Mouse (Mus musculus): ENCODE data around the gene Pou6f1.
"Not testable (repeated sequence)": the region's sequence is repeated elsewhere in the genome, so short reads cannot be mapped to it uniquely, and the experiment has no call there.

Pou6f1 gene

DNA sequence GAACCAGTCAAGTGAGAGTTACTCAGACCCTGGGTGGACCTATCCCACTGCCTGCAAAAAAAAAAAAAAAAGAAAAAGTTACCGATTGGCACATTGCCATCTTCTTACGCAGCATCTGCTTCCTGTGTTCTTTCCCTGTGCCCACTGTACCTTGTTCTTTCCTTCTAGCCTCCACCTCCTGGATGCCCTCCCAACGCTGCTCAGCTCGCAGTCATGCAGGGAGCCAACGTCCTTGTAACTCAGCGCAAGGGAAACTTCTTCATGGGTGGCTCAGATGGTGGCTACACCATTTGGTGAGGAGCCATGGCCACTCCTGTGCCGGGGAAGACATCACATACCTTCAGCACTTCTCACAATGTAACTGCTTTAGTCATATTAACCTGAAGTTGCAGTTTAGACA, 19.4 kb upstream of the Pou6f1 start:
- DNase-seq (ENCODE audit: low spot score), result no peak

DNA sequence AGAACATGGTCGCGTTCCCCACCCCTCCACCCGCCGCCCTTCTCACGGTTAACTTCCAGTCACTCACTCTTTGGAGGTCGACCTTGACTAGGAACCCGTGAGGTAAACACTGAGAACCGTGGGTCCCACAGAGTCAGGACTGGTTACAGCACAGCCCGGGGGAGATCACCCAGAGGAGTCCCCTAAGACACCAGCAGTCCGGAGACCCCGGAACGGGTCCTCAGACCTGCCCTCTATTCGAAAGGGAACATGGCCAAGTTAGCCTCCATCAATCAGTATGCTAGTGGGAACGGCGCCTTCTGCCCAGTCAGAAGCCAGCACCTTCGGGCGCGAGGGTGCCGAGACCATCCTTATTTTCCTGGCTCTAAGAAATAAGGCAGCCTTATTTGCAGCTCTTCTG, 16.4 kb upstream of the Pou6f1 start:
- no peak for DNase-seq (ENCODE audit: low spot score)

DNA sequence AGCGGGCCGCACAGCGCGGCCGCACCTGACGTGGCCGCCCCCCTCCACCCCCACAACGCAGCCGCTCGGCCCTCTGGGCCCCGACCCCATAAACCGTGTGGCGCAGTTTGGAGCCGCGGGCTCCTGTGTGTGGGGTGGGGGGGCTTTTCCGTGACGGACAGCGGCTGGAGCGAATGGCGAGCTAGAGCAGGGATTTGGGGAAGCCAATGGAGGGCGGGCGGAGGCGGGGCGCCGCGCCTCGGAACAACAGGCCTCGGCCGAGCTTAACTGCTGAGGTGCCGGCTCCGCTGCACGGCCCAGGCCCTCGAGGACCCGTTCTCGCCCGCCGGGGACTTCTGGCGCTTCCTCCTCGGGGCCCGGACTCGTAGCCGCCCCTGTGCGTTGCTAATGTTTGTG, 16.0 kb upstream of the Pou6f1 start:
- DNase-seq (ENCODE audit: low spot score), result peak; percentile 83

DNA sequence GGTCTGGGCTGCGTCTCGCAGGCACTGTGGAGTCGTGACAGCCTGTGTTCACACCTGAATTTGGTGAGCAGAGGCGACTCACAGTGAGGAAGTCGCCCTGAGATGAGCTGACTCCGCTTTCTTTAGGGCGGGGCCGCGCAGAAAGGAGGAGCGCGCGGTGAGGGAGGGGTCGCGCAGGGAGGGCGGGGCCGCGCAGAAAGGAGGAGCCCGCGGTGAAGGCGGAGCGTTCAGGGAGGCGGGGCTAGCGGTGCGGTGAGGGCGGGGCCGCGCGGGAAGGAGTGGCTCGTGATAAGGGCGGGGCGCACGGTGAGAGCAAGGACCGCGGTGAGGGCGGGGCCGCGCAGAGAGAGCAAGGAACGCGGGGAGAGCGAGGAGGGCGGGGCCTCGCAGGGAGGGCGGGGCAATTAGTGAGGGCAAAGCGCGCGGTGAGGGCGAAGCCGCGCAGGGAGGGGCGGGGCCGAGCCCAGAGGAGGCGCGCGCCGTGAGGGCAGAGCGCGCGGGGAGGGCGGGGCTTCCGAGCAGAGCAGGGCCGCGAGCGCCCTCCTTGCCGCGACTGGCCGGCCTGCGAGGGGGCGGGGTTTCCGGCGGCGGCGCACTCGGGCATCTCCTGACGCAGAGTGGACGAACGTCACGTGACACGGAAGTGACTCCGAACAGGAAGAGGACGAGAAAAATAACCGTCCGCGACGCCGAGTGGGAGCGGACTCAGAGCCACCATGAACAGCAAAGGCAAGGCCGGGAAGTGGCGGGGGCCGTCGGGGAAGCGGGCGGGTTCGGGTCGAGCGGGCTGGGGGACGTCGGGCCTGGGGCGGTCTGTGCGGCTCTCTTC, 15.4 kb upstream of the Pou6f1 start, which contains the start of gene Dazap2:
Dazap2 (plus strand) TSS at position 354 of the 829 bp plus-strand sequence.
- peak; percentile 97 for DNase-seq (ENCODE audit: low spot score)

DNA sequence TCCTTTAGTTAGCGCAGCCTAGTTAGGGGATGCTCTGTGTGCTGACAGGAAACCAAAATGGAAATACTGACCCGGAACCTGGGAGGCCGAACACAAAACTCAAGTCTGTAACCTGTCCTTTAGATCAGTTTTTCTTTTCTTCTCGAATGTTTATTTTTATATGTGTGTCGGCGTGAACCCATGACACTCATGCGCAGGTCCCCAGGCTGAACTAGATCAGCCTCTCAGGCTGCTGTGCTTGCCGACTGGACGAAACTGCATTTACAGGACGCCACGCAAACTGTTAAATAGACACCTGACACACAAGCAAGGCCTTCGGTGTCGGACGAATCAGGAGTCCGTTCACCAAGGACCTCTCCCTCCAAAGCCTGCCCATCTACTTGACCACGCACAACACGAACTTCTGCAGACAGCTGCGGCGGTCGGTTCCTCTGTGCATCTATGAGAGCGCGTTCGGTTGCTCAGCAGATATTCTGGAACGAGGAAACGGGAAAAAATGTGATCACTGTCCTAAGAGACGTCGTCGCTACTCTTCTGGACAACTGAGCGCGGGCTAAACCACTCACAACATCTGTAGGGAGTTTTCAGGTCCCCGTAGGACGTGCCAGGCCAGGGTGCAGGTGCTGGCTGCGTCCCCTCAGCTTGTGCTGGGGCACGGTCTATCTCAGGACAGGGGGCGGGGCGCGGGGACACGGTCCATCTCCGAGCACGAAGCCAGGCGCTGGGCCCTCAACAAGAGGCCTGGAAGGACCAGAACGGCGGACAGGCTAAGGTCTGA, 14.6 kb upstream of the Pou6f1 start:
- DNase-seq (ENCODE audit: low spot score), result no peak

DNA sequence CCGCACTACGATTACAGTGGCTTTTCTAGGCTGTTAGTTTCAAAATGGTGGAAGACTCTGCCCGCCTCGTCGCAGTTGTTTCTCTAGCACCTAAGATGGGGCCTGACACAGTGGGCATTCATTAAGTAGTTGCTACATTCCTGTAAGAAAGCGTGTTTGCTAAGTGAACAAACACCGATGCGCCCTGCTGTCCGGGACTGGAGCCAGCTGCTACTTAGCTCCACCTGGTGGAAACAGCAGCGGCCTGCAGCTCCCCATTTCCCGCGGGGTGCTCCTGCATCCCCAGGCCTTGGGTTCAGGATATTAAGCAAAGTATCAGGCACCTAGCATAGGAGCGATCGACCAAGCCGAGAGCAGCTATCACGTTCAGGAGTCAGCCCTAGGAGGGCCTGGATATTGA, 13.8 kb upstream of the Pou6f1 start:
- DNase-seq (ENCODE audit: low spot score), result peak; percentile 37

DNA sequence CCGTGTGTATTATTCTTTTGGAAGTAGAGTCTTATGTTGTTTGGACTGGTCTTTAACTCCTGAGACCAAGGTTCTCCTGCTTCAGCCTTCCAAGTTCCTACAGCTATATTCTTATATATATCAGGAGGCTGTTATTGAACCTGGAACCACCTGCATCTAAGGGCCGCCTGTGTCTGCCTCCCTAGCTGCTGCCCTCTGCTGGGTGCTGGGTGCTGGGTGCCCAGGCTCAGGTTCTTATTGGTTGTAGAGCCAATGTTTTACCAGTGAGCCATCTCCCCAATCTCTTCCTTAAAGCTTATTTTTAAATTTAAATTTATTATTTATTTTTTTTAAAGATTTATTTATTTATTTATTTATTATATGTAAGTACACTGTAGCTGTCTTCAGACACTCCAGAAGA, 12.6 kb upstream of the Pou6f1 start:
- no peak for DNase-seq (ENCODE audit: low spot score)

DNA sequence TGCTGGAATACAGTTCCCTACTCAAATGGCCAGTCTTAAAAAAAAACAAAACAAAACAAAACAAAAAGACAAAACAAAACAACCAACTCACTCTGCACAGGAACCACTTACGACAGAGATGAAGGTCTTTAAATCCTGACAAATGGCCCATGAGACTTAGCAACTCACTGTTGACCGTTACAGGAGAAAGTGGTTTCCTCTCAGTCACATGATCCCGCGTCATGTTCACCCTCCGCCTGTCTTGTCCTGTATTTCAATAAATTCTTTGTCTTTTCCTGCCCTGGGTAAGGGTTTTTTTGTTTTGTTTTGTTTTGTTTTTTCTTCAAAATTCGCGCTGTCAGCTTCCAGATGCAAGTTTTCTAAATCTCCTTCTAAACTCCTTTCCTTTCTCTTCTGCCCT, 12.2 kb upstream of the Pou6f1 start:
- no peak for DNase-seq (ENCODE audit: low spot score)

DNA sequence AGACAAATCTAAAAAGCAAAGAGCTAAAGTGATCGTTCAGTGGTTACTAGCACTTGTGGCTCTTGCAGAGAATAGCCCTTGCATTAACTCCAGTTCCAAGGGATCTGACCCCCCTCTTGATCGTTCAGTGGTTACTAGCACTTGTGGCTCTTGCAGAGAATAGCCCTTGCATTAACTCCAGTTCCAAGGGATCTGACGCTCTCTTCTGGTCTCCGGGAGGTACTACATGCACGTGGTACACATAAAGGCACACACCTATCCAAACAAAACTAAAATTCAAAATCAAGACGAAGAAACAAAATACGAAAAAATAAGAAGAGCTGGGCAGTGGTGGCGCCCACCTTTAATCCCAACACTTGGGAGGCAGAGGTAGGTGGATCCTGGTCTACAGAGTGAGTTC, 6.9 kb upstream of the Pou6f1 start:
- not testable (repeated sequence) for DNase-seq (ENCODE audit: low spot score)

DNA sequence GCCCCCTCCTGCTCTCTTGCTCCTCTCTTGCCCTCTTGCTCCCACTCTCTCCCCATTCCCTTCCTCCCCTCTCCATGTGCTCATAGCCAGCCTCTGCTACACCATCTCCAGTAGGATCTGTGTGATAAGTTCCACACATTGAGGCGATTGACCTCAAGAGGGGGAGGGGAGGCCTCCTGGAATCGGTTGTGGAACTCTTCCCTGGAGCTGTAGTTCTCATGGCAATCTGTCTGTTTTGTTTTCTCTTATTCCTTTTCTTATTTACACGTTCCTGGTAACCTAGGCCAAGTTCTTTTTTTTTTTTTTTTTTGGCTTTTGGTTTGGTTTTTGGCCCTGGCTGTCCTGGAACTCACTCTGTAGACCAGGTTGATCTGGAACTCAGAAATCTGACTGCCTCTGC, 1.9 kb upstream of the Pou6f1 start:
- DNase-seq (ENCODE audit: low spot score), result no peak

DNA sequence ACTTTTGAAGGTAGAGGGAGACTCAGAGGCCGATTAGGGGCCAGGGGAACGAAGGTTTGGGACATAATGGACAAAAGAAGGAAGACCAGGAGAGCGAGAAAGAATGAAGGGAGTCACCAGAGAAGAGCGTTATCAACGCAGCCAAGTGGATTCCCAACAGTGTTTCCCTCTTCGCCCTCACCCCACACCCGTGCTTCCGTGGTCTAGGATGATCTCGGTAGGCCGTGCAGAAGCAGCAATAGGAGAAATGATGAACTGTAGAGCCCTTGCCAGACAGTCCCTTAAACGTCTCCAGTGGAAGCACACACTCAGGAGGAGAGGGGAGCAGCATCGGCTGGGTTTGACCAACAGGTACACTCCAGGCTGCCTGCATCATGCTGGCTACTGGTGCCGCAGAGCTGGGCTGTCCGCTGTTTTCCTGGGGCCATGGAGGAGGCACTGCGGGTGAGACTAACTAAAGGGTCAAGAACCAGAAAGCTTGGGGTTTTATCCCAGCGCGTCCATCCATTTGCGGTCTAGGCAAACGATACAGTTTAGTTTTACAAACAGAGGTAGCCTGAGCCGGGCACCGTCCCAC, 1.0 kb upstream of the Pou6f1 start:
- no peak for DNase-seq (ENCODE audit: low spot score)

DNA sequence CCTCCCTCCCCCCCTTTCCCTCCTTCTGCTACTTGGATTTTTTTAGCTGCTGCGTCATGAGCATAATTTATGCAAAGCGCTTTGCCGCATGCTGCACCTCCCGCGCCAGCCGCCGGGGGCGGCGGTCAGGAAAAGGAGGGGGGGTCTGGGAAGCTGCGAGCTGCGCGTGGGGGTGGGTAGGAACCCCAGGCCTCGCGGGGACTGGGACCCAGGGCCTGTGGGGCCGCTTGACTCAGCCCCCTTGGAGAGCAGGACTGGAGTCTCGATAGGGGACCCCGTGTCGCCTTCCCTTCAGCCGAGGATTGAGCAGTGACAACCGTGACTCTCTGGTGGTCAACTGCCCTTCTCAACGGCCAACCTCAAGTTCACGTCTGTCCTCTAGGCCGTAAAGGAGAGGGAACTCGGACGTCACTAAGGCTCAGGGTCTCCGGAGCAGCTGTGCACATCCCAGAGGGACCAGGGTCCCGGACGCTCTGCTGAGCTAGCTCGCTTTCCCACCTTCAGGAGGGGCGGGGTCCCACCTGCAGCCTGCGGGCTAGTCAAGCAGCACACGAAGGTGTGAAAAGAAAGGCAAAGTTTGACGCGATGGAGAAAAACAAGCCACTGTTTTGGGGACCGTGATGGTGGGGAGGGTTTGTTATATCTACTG, 387 bp upstream of the Pou6f1 start:
- peak; percentile 49 for DNase-seq (ENCODE audit: low spot score)

DNA sequence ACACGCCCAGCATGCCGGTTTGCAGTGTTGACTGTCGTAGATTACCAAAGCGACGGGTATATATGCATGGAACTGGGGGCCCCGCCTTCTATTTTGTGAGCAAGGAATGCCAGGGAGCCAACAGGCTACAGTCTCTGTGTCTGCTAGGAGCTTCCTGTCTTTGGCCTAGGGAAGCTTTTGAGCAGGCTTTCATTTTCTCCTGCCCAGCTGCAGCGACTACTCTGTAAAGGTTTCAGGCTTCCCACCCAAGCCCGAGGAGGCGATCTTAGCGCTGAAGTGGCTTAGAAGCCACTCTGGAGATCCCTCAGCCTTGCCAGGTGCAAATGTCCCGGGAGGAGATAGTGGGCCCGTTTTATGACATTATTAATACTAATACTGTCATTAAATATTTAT, 905 bp downstream of the Pou6f1 start:
- DNase-seq (ENCODE audit: low spot score), result peak; percentile 24

DNA sequence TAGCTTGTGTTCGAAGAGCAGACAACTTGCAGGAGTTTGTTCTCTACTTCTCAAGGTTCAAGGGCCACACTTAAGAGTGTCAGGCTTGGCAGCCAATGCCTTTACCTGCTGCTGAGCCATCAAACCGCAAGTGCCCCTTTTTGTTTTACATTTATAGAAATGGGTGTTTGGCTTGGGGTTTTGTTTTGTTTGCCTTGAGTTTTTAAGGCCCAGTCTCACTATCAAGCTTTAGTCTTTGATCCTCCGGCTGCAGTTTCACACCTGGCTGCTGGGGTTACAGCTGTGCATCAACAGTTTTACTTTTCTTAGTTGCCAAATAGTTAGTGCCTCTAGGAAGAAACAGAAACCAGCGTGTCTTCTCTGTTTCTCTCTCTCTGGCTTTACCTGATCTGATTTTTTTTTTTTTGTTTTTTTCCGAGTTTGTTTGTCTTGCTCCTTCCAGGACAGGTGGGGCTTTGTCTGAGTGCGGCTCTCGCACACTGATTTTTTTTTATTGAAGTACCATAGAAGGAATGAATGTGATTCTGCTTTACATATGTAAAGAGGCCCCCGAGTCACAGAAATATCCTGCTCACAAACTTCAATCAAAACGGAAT, 1.4 kb downstream of the Pou6f1 start:
- no peak for DNase-seq (ENCODE audit: low spot score)

DNA sequence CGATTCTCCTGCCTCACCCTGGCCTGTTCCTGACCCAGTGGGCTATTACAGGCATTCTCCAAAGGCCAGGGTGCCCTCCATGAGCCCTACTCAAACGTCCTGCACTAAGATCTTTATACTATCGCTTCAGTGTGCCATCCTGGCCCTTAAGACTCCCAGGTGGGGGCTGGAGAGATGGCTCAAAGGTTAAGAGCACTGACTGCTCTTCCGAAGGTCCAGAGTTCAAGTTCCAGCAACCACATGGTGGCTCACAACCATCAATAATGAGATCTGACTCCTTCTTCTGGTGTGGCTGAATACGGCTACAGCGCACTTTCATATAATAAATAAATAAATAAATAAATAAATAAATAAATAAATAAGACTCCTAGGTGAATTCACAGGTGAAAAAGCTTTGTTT, 7.0 kb downstream of the Pou6f1 start:
- no peak for DNase-seq (ENCODE audit: low spot score)

DNA sequence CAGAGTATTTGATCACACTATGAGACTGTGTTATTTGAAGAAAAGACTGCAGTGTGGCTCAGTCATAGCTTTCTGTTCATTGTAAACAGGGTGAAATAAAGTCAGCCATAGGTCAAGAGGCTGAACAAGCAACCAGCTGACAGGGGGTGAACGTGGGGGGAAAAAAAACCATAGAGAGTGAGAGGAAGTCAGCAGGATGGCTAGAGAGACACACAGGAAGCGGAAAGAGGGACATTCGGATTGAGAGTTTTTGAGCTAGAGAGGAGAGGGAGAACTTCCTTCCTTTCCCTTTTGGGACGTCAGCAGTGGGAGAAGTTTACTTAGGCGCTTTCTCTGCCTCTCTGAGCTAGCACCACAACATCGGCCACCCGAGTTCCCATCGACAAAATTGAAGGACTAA, 9.3 kb downstream of the Pou6f1 start:
- DNase-seq (ENCODE audit: low spot score), result no peak

DNA sequence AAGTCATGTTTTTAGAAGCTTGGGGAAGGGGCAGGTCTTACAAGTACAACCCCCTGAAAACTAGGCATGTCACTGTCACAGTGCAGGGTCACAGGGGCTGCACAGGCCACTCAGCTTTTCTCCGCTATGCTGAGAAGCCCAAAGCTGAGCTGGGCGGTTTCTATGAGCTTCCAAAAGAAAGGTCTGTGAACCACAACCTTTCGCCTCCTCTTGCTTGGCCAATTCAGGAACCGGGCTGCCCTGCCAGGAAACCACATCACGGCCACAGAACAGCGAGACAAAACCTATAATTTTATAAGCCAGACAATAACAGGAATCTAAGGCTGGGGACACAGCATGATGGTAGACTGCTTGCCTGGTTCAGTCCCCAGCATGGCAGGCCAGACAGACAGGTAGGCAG, 11.5 kb downstream of the Pou6f1 start:
- DNase-seq (ENCODE audit: low spot score), result no peak

DNA sequence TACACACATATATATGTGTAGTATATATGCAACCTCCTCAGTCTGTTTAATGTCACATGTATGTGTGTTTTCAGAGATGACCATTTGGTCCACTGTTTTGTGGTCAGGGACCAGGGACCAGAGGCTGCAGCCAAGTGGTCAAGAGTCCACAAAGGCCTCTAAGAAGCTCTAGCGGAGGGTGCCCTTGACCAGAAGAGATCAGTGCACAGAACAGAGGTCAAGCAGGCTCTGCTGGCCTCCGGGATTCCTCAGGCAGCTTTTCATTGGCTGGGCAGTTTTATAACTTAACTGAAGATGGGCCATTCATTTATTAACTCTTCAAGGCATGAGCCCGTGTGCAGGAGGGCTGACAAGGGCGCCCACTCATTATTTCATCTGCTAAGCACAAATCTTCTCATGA, 12.6 kb downstream of the Pou6f1 start:
- DNase-seq (ENCODE audit: low spot score), result no peak

DNA sequence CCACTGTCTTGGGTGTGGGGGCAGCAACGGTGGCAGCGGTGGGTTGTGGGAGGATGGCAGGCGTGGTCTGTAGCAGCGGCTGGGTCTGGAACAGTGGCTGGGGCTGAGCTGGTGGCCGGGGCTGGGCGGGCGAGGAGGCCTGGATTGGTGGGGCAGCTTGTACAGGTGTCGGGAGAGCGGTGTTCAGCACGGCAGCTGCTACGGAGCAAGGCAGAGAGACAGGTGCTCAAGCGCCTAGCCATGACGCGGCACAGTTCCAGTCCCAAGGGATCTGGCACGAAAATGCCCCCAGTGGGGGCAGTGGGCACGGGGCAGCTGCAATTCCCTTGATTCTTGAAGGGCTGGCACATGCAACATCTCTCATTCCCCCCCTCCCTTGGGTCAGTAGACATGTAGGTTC, 13.9 kb downstream of the Pou6f1 start:
- DNase-seq (ENCODE audit: low spot score), result no peak

DNA sequence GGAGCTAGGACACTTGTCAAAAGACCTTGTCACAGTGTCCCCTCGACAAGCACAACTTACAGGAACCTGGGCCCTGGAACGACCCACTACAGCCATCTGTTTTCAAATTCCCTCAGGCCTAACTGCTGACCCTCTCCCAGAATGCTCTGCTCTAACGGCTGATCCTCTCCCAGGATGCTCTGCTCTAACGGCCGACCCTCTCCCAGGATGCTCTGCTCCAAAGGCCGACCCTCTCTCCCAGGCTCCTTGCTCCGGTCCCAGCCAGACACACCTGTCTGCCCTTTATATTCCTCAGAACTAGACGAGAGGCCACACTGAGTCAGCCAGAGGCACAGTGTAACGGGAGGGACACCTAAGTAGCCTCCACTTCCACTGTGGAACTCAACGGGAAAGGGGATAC, 19.7 kb downstream of the Pou6f1 start:
- DNase-seq (ENCODE audit: low spot score), result no peak

DNA sequence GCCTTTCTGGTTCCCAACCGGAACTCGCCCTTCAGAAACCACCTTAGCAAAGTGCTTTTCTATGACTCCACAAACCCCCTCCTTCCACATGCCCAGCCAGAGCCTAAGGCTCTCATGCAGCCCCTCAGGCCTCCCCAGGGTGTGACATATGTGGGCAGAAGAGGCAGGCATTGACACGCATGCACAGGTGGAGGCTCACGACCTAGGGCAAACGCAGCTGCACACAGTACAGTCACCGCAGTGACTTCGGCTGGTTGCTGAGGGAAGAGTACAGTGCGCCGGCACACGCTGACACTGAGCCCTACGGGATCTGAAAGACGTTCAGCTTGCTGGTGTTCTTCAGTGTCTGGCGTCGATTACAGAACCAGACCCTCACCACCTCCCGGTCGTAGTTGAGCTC, 21.8 kb downstream of the Pou6f1 start:
- DNase-seq (ENCODE audit: low spot score), result no peak

DNA sequence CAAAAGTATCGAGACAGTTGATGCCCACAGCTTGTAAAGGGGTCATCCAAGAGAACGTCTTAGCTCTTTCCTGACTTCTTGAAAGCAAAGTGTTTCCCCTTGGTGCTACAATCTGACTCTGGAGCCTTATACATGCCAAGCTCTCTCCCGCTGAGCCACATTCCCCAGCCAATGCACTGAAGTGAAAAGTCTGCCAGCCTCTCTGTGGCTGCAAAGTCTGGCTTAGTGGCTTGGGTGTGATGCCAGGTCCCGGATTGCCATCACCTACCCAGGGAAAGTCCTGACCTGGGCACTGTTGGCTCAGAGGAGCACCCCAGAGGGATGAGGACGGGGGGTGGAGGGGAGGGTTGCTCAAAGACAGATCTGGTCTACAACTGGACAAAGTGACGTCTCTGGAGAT, 23.0 kb downstream of the Pou6f1 start:
- no peak for DNase-seq (ENCODE audit: low spot score)
